Comparison of ENCODE assay signal across 16 mouse cellular contexts in the genomic region with DNA sequence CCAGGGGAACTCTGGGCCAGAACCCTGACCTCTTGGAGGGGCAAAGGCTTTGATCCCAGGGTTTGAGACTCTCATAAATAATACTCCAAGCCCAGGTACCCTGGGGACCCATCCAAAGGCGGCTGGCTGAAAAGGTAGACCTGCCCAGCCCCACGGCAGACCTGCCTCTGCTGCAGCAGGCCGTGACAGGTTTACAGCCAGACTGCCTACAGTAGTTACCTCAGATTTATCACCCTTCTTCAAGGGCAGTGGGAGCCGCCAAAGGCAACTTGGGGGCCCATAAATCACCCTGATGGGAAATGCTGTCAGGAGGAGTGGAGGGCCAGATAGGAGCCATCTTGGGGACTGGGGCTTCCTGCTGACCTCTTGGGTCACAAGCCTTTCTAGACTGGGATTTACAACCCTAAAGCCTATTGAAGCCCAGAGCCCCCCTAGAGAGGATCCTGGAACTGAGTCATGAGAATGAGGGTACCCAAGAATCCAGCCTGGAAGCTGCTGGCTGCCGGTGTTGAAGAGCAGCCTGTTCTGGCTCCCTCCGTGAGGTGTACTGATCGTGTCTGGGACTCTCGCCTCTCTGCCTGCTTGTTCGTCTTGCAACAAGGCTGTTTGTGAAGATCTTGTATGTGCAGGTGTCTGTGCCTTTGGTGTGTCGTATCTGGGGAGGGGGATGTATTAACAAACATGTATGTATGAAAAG. TPM values are rescaled to one million over a fixed set of nuclear protein-coding genes. Genes with fewer than 3 reads are reported as not detected.
DNase-seq lines count a peak whose midpoint lies in the region; ATAC-seq and TF ChIP-seq lines count a peak whose summit lies in the region.
"Had no signal": no experiment of that assay in that cellular context is flagged by ENCODE, and none has a peak within 500 bp of the region (broad histone marks: within the 10 kb centered on the region; RNA-seq: fewer than 3 reads in every experiment).

No protein-coding gene starts in this region.

- no peaks in the 10 kb centered on the region for H3K9me3 ChIP-seq in hindbrain, embryonic 11.5 days (ENCODE audit: control insufficient read depth, low read length)
- no peaks in the 10 kb centered on the region for H3K9me3 ChIP-seq in hindbrain, embryonic 10.5 days
- H3K9me3 ChIP-seq in hindbrain, postnatal 0 days (ENCODE audit: low read length), result no peaks in the 10 kb centered on the region

- no peaks in the 10 kb centered on the region for H3K36me3 ChIP-seq in hindbrain, embryonic 11.5 days (ENCODE audit: control insufficient read depth, insufficient read depth, low read length)
- no peaks in the 10 kb centered on the region for H3K36me3 ChIP-seq in hindbrain, embryonic 10.5 days
- no peaks in the 10 kb centered on the region for H3K36me3 ChIP-seq in hindbrain, postnatal 0 days (ENCODE audit: insufficient read depth, low read length)

- H3K4me2 ChIP-seq in hindbrain, embryonic 11.5 days (replicated peaks; ENCODE audit: low read depth, low read length), result no peak overlapping the region
- no peak overlapping the region for H3K4me2 ChIP-seq in hindbrain, postnatal 0 days (ENCODE audit: low read depth, low read length)

- H3K4me3 ChIP-seq in hindbrain, embryonic 11.5 days (ENCODE audit: low read depth, low read length), result no peak overlapping the region
- H3K4me3 ChIP-seq in hindbrain, embryonic 10.5 days, result no peak overlapping the region
- H3K4me3 ChIP-seq in hindbrain, postnatal 0 days (ENCODE audit: low read length), result no peak overlapping the region
- H3K4me3 ChIP-seq: erythroblast, embryonic 14.5 days had no signal

- DNase-seq in hindbrain, embryonic 11.5 days (ENCODE audit: low spot score), result no peak
- no peak for DNase-seq in hindbrain, embryonic 10.5 days (ENCODE audit: low spot score)
- DNase-seq in embryo, embryonic 10.5 days (ENCODE audit: low spot score), result peak; percentile 83
- no peak for DNase-seq in hindbrain, postnatal 0 days (ENCODE audit: low spot score)
- DNase-seq in mesoderm, embryonic 11.5 days (ENCODE audit: low read depth, low spot score), result peak; percentile 94
- DNase-seq in ovary, postnatal 10 days (ENCODE audit: low spot score), result no peak
- DNase-seq in left cerebral cortex, postnatal 36 days (ENCODE audit: low spot score in 2 of 2), result no peak
- no peak for DNase-seq in cerebellum, adult 11-12 months
- DNase-seq: cerebellum, postnatal 36 days; gastrocnemius, postnatal 25 days; thymus, postnatal 36 days had no signal

- ATAC-seq in hindbrain, embryonic 11.5 days (ENCODE audit: low FRiP score), result peak; percentile 49
- ATAC-seq in hindbrain, postnatal 0 days, result no peak

- TF ChIP-seq CTCF in hindbrain, postnatal 0 days (IDR thresholded peaks at IDR 0.05; ENCODE audit: low read depth), result no peak

- no peak overlapping the region for H3K9ac ChIP-seq in hindbrain, embryonic 11.5 days (ENCODE audit: low read depth, low read length)
- no peak overlapping the region for H3K9ac ChIP-seq in hindbrain, postnatal 0 days (replicated peaks; ENCODE audit: low read length)

- intact Hi-C loops in left cerebral cortex, postnatal 36 days (cut with DNase I), result no loop called here

- 59% methylated on average over 10 of the region's 10 CpGs for WGBS in hindbrain, embryonic 11.5 days
- WGBS in hindbrain, embryonic 10.5 days, result 79% methylated on average over 10 of the region's 10 CpGs
- WGBS in hindbrain, postnatal 0 days, result 64% methylated on average over 10 of the region's 10 CpGs

- H3K27me3 ChIP-seq in hindbrain, embryonic 11.5 days (ENCODE audit: control insufficient read depth, insufficient read depth, low read length), result no peaks in the 10 kb centered on the region; the same call in 1 of the 2 replicates
- H3K27me3 ChIP-seq in hindbrain, embryonic 10.5 days (ENCODE audit: insufficient read depth, poor library complexity, severe bottlenecking), result no peaks in the 10 kb centered on the region
- no peaks in the 10 kb centered on the region for H3K27me3 ChIP-seq in hindbrain, postnatal 0 days (ENCODE audit: insufficient read depth, low read length)

- H3K27ac ChIP-seq in hindbrain, embryonic 11.5 days (ENCODE audit: low read depth, low read length), result no peak overlapping the region
- H3K27ac ChIP-seq in hindbrain, embryonic 10.5 days, result no peak overlapping the region
- peak overlapping the region; percentile 36 for H3K27ac ChIP-seq in hindbrain, postnatal 0 days

- 0 out of 2 replicates have a peak, but pooled peaks cover 2% of the 10 kb centered on the region for H3K4me1 ChIP-seq in hindbrain, embryonic 11.5 days (replicated peaks; ENCODE audit: control insufficient read depth, insufficient read depth, low read length)
- H3K4me1 ChIP-seq in hindbrain, embryonic 10.5 days (replicated peaks), result peaks cover 15% of the 10 kb centered on the region; the same call in 1 of the 2 replicates
- 0 out of 2 replicates have a peak, but pooled peaks cover 13% of the 10 kb centered on the region for H3K4me1 ChIP-seq in hindbrain, postnatal 0 days (ENCODE audit: insufficient read depth, low read length)

RNA-seq across cellular contexts. Expression of gene Ubl4b, which starts 9.0 kb away (rescaled TPM):
- not detected in 2 replicates for polyA plus RNA-seq in hindbrain, embryonic 11.5 days (2014; fragmentation: Nextera tagmentation; extraction: Ambion mirVana)
- polyA plus RNA-seq in hindbrain, embryonic 10.5 days (2016; fragmentation: Nextera tagmentation; extraction: Ambion mirVana), result not detected in 2 replicates
- total RNA-seq in hindbrain, postnatal 0 days (2014; rRNA removed), result not detected in 2 replicates
- not detected in 2 replicates for polyA plus RNA-seq in hindbrain, postnatal 0 days (2015; fragmentation: Nextera tagmentation; extraction: Ambion mirVana)
- total RNA-seq in left cerebral cortex, postnatal 36 days (2021), result not detected
- total RNA-seq: gastrocnemius, postnatal 25 days; megakaryocyte, adult 5-6 weeks had no signal
- polyA plus RNA-seq: erythroblast, embryonic 14.5 days; heart, embryonic 14.5 days; large intestine, adult 2 months; liver, embryonic 16.5 days had no signal

RNA-seq across cellular contexts. Expression of gene Slc6a17, which starts 28.0 kb away (rescaled TPM):
- polyA plus RNA-seq in hindbrain, embryonic 11.5 days (2014; fragmentation: Nextera tagmentation; extraction: Ambion mirVana), result 1.9 and 3.5 TPM in 2 replicates
- polyA plus RNA-seq in hindbrain, embryonic 10.5 days (2016; fragmentation: Nextera tagmentation; extraction: Ambion mirVana), result 2.7 and 3.2 TPM in 2 replicates
- 66.3 and 71.8 TPM in 2 replicates for total RNA-seq in hindbrain, postnatal 0 days (2014; rRNA removed)
- polyA plus RNA-seq in hindbrain, postnatal 0 days (2015; fragmentation: Nextera tagmentation; extraction: Ambion mirVana), result 18.9 and 20.6 TPM in 2 replicates
- total RNA-seq in left cerebral cortex, postnatal 36 days (2021), result 100 to 1,000 TPM; 377 to 415 TPM
- total RNA-seq: megakaryocyte, adult 5-6 weeks had no signal
- polyA plus RNA-seq: erythroblast, embryonic 14.5 days had no signal

RNA-seq across cellular contexts. Expression of gene Alx3, which starts 49.0 kb away (rescaled TPM):
- polyA plus RNA-seq in hindbrain, embryonic 11.5 days (2014; fragmentation: Nextera tagmentation; extraction: Ambion mirVana), result 0.73 and 1.5 TPM in 2 replicates
- polyA plus RNA-seq in hindbrain, embryonic 10.5 days (2016; fragmentation: Nextera tagmentation; extraction: Ambion mirVana), result 2.7 and 7.1 TPM in 2 replicates
- total RNA-seq in hindbrain, postnatal 0 days (2014; rRNA removed), result 0.16 TPM in 1 of 2 replicates, not detected in the other
- polyA plus RNA-seq in hindbrain, postnatal 0 days (2015; fragmentation: Nextera tagmentation; extraction: Ambion mirVana), result 0.45 TPM in 2 replicates
- 1 to 10 TPM in 1 of 2 experiments, under 1 TPM in 1; 0.96 to 1.5 TPM for total RNA-seq in left cerebral cortex, postnatal 36 days (2021)
- total RNA-seq: gastrocnemius, postnatal 25 days; megakaryocyte, adult 5-6 weeks had no signal
- polyA plus RNA-seq: erythroblast, embryonic 14.5 days; heart, embryonic 14.5 days; large intestine, adult 2 months had no signal

Comparison
In these comparisons a context has a peak if more than half of its experiments do, and no peak if none do; other contexts are left out.
1. DNase-seq: peak in embryo, embryonic 10.5 days (single experiment) and mesoderm, embryonic 11.5 days (single experiment); none in hindbrain, embryonic 11.5 days (single experiment), hindbrain, embryonic 10.5 days (single experiment), hindbrain, postnatal 0 days (single experiment), ovary, postnatal 10 days (single experiment), left cerebral cortex, postnatal 36 days (0 of 2) and cerebellum, adult 11-12 months (single experiment).